Mouse (Mus musculus) hindbrain, embryonic 11.5 days (tissue): Measurements from ENCODE around the gene Olfr346. TPM values are rescaled to one million over a fixed set of nuclear protein-coding genes. Genes with fewer than 3 reads are reported as not detected.

Experiments
- ATAC-seq: fragments of 200-750 bp; cut with Nextera tagmentation; 2 replicates; pipeline ENCODE4 v1.8.0; 2017; ENCODE audit warnings: mild to moderate bottlenecking, moderate TSS enrichment, moderate library complexity; ENCODE audit not compliant: low FRiP score
- DNase-seq: peaks from one replicate; pipeline ENCODE4 v3.0.0-alpha.2; 2015; ENCODE audit warnings: low spot score
- H3K27ac ChIP-seq: fragments of 300-500 bp; sonication (generic); 2 replicates; pipeline ENCODE4 v1.5.1; 2014; ENCODE audit warnings: mild to moderate bottlenecking, low read depth, low read length
- H3K27me3 ChIP-seq: fragments of 300-500 bp; sonication (generic); 2 replicates; pipeline ENCODE4 v1.6.1; 2014; ENCODE audit warnings: mild to moderate bottlenecking, low read length, moderate library complexity, mixed read lengths; ENCODE audit not compliant: control insufficient read depth, insufficient read depth
- H3K36me3 ChIP-seq: fragments of 300-500 bp; sonication (generic); 2 replicates; pipeline ENCODE4 v1.6.1; 2014; ENCODE audit warnings: mild to moderate bottlenecking, low read length, moderate library complexity, mixed read lengths; ENCODE audit not compliant: control insufficient read depth, insufficient read depth
- H3K4me1 ChIP-seq: fragments of 300-500 bp; sonication (generic); replicated peaks from 2 replicates; pipeline ENCODE4 v1.6.1; 2014; ENCODE audit warnings: low read length, mixed read lengths; ENCODE audit not compliant: control insufficient read depth, insufficient read depth
- H3K4me2 ChIP-seq: fragments of 300-500 bp; sonication (generic); replicated peaks from 2 replicates; pipeline ENCODE4 v1.6.1; 2014; ENCODE audit warnings: mild to moderate bottlenecking, low read depth, low read length
- H3K4me3 ChIP-seq: fragments of 300-500 bp; sonication (generic); 2 replicates; pipeline ENCODE4 v1.5.1; 2014; ENCODE audit warnings: low read depth, low read length
- H3K9ac ChIP-seq: fragments of 300-500 bp; sonication (generic); 2 replicates; pipeline ENCODE4 v1.6.1; 2014; ENCODE audit warnings: low read depth, low read length
- H3K9me3 ChIP-seq: fragments of 300-500 bp; sonication (generic); 2 replicates; pipeline ENCODE4 v1.6.1; 2016; ENCODE audit warnings: low read length; ENCODE audit not compliant: control insufficient read depth
- WGBS: fragments of 180-500 bp; shearing (Covaris S2); extraction: QIAGEN DNeasy Blood & Tissue Kit; methylation state at CpG from one replicate; pipeline ENCODE4 v1.1.7; 2014; 5-methylcytosine and 5-hydroxymethylcytosine counted together
- polyA plus RNA-seq: library from polyadenylated mRNA; unstranded; fragments of >200 nt; fragmentation: Nextera tagmentation; extraction: Ambion mirVana; gene quantifications from 2 replicates; pipeline ENCODE4 v1.2.1, GENCODE M21; 2014

Olfr346 gene
- not detected in 2 replicates for polyA plus RNA-seq

DNA sequence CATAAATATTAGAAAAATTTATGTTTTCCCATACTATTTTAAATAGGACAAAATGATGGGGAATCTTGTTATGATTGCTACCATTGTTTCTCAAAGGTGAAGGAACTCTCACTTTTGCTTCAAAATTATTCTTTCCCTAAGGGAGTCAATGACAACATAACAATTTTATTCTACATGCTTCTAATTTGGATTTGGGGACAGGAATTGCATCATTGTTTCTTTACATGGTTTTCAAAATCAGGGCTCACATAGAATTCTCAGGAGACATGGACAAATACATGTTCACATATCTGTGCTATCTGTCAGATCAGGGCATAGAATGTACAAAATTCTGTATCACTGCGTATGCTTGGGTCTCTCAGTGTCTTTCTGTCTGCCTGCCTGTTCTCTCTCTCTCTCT is at the start of gene Olfr346:
Olfr346 (plus strand) TSS at position 301 of the 400 bp plus-strand sequence.
- ATAC-seq (no peak), DNase-seq (no peak)
- Histone ChIP-seq H3K9me3 (peaks cover 3% of the 10 kb centered on the region; the same call in 1 of the 2 replicates), H3K4me2 (no peak within 1 kb of the TSS), H3K4me3 (no peak within 1 kb of the TSS), H3K27me3 (no peaks in the 10 kb centered on the region), H3K9ac (no peak within 1 kb of the TSS), H3K4me1 (no peaks in the 10 kb centered on the region), H3K36me3 (no peaks in the 10 kb centered on the region), H3K27ac (no peak within 1 kb of the TSS)
- 81% methylated on average over 1 of the region's 1 CpGs for WGBS

DNA sequence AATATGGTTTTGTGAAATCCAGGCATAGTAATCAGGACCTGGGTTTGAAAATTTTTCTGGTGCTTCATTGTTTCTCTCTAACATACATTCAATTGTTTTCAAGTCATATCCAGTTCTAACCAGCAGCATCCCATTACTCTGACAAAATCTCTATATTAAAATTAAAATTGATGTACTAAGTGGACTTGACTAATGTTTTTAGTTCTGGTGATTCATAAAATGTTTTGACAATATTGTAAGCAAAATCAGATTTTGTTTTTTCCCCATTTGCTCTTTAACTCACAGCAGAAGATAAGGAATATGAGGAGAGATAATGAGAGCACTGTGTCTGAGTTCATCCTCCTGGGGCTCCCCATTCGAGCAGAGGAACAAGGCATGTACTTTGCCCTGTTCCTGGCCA is 45.8 kb upstream of the Olfr346 start, which contains the start of gene Olfr345:
Olfr345 (plus strand) TSS at position 301 of the 400 bp plus-strand sequence.
- DNase-seq (no peak), ATAC-seq (no peak)
- 78% methylated on average over 1 of the region's 1 CpGs for WGBS
- Histone ChIP-seq H3K4me1 (no peaks in the 10 kb centered on the region), H3K4me3 (no peak within 1 kb of the TSS), H3K27me3 (no peaks in the 10 kb centered on the region), H3K27ac (no peak within 1 kb of the TSS), H3K9me3 (peaks cover 3% of the 10 kb centered on the region; the same call in 1 of the 2 replicates), H3K36me3 (no peaks in the 10 kb centered on the region), H3K4me2 (no peak within 1 kb of the TSS), H3K9ac (no peak within 1 kb of the TSS)

DNA sequence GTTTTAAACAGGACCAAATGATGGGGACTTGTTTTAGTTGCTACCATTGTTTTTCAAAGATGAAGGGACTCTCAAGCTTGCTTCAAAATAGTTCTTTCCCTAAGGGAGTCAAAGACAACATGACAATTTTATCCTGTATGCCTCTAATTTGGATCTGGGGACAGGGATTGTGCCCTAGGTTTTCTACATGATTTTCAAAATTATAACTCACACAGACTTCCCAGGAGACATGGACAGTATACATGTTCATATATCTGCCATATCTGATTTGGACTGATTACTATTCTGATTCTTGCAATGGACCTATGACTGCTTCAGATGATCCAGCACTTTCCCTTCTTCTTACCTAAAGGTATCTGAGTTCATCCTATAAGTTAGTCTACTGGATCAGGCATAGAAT is 46.0 kb downstream of the Olfr346 start, which contains the start of gene Olfr347:
Olfr347 (plus strand) TSS at position 301 of the 400 bp plus-strand sequence.
- H3K4me1 ChIP-seq = no peaks in the 10 kb centered on the region
- H3K9me3 ChIP-seq = peaks cover 2% of the 10 kb centered on the region
- no peak within 1 kb of the TSS for H3K9ac ChIP-seq
- no peaks in the 10 kb centered on the region for H3K36me3 ChIP-seq
- H3K4me3 ChIP-seq = no peak within 1 kb of the TSS
- DNase-seq (no peak), ATAC-seq (no peak)
- H3K4me2 ChIP-seq = no peak within 1 kb of the TSS
- no peak within 1 kb of the TSS for H3K27ac ChIP-seq
- H3K27me3 ChIP-seq = no peaks in the 10 kb centered on the region

DNA sequence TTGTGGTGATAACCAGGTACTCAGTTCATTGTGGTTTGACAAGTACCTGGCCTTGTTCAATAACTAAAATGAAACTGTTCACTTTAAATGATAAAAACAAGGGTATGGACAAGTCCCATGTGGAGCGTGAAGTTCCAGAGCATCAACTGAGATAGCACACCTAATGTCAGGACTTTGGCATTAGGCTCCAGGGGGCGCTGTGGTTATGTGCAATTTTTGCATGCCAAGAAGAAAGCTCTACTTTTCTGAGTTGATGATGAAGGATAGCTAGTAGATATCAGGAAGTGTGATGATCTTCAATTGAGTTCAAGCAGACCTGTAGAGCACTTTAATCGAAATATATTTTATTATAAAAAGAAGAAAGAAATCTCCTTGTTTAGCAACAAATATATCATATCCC is 50.6 kb downstream of the Olfr346 start:
- Histone ChIP-seq H3K27me3 (no peaks in the 10 kb centered on the region), H3K4me1 (no peaks in the 10 kb centered on the region), H3K4me2 (no peak overlapping the region), H3K9ac (no peak overlapping the region), H3K4me3 (no peak overlapping the region), H3K9me3 (no peaks in the 10 kb centered on the region; the same call in 1 of the 2 replicates), H3K27ac (no peak overlapping the region), H3K36me3 (no peaks in the 10 kb centered on the region)
- DNase-seq (no peak), ATAC-seq (no peak)
- WGBS = 64% methylated on average over 3 of the region's 3 CpGs

Other genes starting within 250 kb of the Olfr346 start
- gene Olfr340, start 233.2 kb upstream of the Olfr346 start, polyA plus RNA-seq = not detected in 2 replicates
- gene Olfr341, start 203.3 kb upstream of the Olfr346 start, polyA plus RNA-seq = not detected in 2 replicates
- not detected in 2 replicates for gene Olfr342, start 160.8 kb upstream of the Olfr346 start, polyA plus RNA-seq
- not detected in 2 replicates for gene Olfr344, start 119.1 kb upstream of the Olfr346 start, polyA plus RNA-seq
- not detected in 2 replicates for gene Olfr345, start 45.7 kb upstream of the Olfr346 start, polyA plus RNA-seq
- not detected in 2 replicates for gene Olfr347, start 46.1 kb downstream of the Olfr346 start, polyA plus RNA-seq
- not detected in 2 replicates for gene Olfr348, start 98.5 kb downstream of the Olfr346 start, polyA plus RNA-seq
- not detected in 2 replicates for gene Olfr50, start 104.8 kb downstream of the Olfr346 start, polyA plus RNA-seq
- not detected in 2 replicates for gene Olfr3, start 131.2 kb downstream of the Olfr346 start, polyA plus RNA-seq
- not detected in 2 replicates for gene Olfr350, start 160.5 kb downstream of the Olfr346 start, polyA plus RNA-seq
- not detected in 2 replicates for gene Olfr351, start 176.9 kb downstream of the Olfr346 start, polyA plus RNA-seq
- not detected in 2 replicates for gene Olfr352, start 182.7 kb downstream of the Olfr346 start, polyA plus RNA-seq
- gene Olfr353, start 207.1 kb downstream of the Olfr346 start, polyA plus RNA-seq = not detected in 2 replicates
- gene Olfr354, start 219.9 kb downstream of the Olfr346 start, polyA plus RNA-seq = not detected in 2 replicates
- not detected in 2 replicates for gene Olfr355, start 243.1 kb downstream of the Olfr346 start, polyA plus RNA-seq